Mouse (Mus musculus) stomach, postnatal 0 days (tissue): ENCODE data around the gene Cd151.
A peak's percentile ranks its signal among the peaks of the same experiment; 100 is the strongest.

Experiments
- CTCF ChIP-seq: IDR thresholded peaks from 2 replicates; pipeline ENCODE4 v1.5.1; 2016; ENCODE audit warnings: antibody characterized with exemption, low read depth, mild to moderate bottlenecking, moderate library complexity
- EP300 ChIP-seq: optimal IDR thresholded peaks from 2 replicates; pipeline ENCODE3; 2016; ENCODE audit warnings: antibody characterized with exemption

DNA sequence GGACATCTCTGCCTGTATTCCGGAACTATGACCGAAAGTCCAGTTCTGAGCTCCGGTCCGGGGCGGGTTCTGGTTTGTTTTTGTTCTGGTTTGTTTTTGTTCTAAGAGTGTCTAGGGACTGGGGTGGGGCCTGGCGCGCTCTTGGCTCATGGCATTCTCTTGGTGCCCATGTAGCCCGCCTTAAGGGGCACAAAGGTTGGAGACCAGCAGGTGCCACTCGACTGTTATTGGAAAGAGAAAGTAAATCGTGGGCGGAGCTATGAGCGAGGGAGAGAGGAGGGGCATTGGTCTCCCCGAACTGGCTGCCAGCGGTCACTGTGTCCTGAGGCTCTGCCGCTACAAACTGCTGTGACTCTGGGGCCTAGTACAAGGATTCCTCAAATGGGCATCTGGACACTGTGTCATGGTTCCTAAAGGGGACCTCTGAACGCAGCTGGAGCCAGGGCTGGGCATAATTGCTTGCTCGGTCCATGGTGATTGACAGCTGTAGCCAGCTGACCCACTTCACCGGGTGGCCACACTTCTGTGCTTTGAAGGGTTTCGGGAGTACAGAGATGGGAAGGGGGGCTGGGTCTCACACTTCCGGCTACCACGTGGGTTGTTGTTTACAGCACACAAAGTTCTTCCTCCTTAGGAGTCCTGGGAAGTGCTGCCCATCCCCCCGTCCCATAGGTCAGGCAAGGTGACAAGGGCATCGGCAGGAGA, 11.4 kb upstream of the Cd151 start:
- TF ChIP-seq CTCF = 0 out of 2 replicates have a peak, but pooled peaks have one; percentile 3
- no peak for TF ChIP-seq EP300
